ENCODE assay signal across 24 mouse cellular contexts in the genomic region with DNA sequence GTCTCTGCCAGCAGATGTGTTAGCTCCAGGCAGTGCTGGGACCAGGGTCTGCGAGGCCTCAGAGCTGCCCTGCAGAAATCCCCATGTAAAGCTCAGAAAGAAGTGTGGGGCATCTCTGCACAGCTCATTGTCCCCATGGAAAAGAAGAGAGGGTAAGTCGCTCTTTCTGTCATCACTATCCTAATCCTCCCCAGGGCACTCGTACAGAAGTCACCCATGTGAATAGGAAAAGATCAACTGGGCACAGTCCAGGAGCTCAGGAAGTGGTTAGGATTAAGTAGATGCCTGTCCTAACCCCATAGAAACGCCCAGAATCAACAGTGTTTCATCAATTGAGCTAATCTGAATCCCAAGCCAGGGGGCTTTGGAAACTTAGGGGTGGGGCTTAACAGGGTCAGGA.
A peak's percentile ranks its signal among the peaks of the same experiment; 100 is the strongest.
DNase-seq lines count a peak whose midpoint lies in the region; ATAC-seq lines count a peak whose summit lies in the region.
"Had no signal": no experiment of that assay in that cellular context is flagged by ENCODE, and none has a peak within 500 bp of the region (broad histone marks: within the 10 kb centered on the region; RNA-seq: fewer than 3 reads in every experiment).

No protein-coding gene starts in this region.

- H3K4me2 ChIP-seq in hindbrain, embryonic 13.5 days: no peak overlapping the region
- 0 out of 2 replicates have a peak overlapping the region, but pooled peaks have one; percentile 18 for H3K4me2 ChIP-seq in neural tube, embryonic 12.5 days (replicated peaks)
- no peak overlapping the region for H3K4me2 ChIP-seq in neural tube, embryonic 15.5 days
- H3K4me2 ChIP-seq: hindbrain, embryonic 14.5 days; limb, embryonic 15.5 days; lung, embryonic 14.5 days; stomach, embryonic 15.5 days had no signal

- H3K27ac ChIP-seq in hindbrain, embryonic 10.5 days: peak overlapping the region; percentile 70
- H3K27ac ChIP-seq in hindbrain, embryonic 13.5 days: no peak overlapping the region
- no peak overlapping the region for H3K27ac ChIP-seq in neural tube, embryonic 12.5 days
- no peak overlapping the region for H3K27ac ChIP-seq in neural tube, embryonic 15.5 days (replicated peaks)
- H3K27ac ChIP-seq: hindbrain, embryonic 14.5 days; layer of hippocampus, adult 2 months; limb, embryonic 15.5 days; liver, embryonic 14.5 days; stomach, embryonic 15.5 days had no signal

- H3K9me3 ChIP-seq in hindbrain, embryonic 10.5 days: no peaks in the 10 kb centered on the region
- no peaks in the 10 kb centered on the region for H3K9me3 ChIP-seq in hindbrain, embryonic 13.5 days
- no peaks in the 10 kb centered on the region for H3K9me3 ChIP-seq in neural tube, embryonic 12.5 days
- no peaks in the 10 kb centered on the region for H3K9me3 ChIP-seq in neural tube, embryonic 15.5 days (replicated peaks)
- H3K9me3 ChIP-seq: limb, embryonic 15.5 days; megakaryocyte, embryonic 14.5 days; stomach, embryonic 15.5 days had no signal

- no peaks in the 10 kb centered on the region for H3K36me3 ChIP-seq in hindbrain, embryonic 10.5 days
- H3K36me3 ChIP-seq in hindbrain, embryonic 13.5 days: no peaks in the 10 kb centered on the region
- no peaks in the 10 kb centered on the region for H3K36me3 ChIP-seq in neural tube, embryonic 12.5 days
- no peaks in the 10 kb centered on the region for H3K36me3 ChIP-seq in neural tube, embryonic 15.5 days
- H3K36me3 ChIP-seq: limb, embryonic 15.5 days; stomach, embryonic 15.5 days had no signal

- H3K9ac ChIP-seq in hindbrain, embryonic 13.5 days: no peak overlapping the region
- H3K9ac ChIP-seq in neural tube, embryonic 12.5 days: no peak overlapping the region
- no peak overlapping the region for H3K9ac ChIP-seq in neural tube, embryonic 15.5 days (replicated peaks)
- H3K9ac ChIP-seq: hindbrain, embryonic 14.5 days; limb, embryonic 15.5 days; liver, embryonic 14.5 days; lung, embryonic 14.5 days; stomach, embryonic 15.5 days had no signal

- ATAC-seq in hindbrain, embryonic 13.5 days (ENCODE audit: low FRiP score): no peak
- no peak for ATAC-seq in neural tube, embryonic 12.5 days (ENCODE audit: low FRiP score, low read depth)
- no peak for ATAC-seq in neural tube, embryonic 15.5 days (ENCODE audit: low FRiP score)
- ATAC-seq in monocyte, adult 5-6 weeks (replicated peaks; ENCODE audit: insufficient number of reproducible peaks, low FRiP score, low TSS enrichment, poor library complexity, severe bottlenecking): no peak
- ATAC-seq: inflammation-experienced regulatory T-cells, adult 6 months had no signal

- DNase-seq in embryo, embryonic 10.5 days (ENCODE audit: low spot score): peak; percentile 31
- no peak for DNase-seq in embryo, embryonic 9.5 days (ENCODE audit: extremely low spot score)
- DNase-seq in hindbrain, embryonic 10.5 days (ENCODE audit: low spot score): no peak
- DNase-seq: adrenal gland, postnatal 14 days; cerebellum, adult 2 months; cerebellum, postnatal 25 days; embryo, embryonic 11 days; heart, postnatal 14 days; kidney, adult 8-10 months; kidney, postnatal 25 days; lung, embryonic 14.5 days; retina, postnatal 1 day; thymus, postnatal 25 days had no signal

- WGBS in hindbrain, embryonic 10.5 days: 13% methylated on average over 4 of the region's 4 CpGs
- WGBS in hindbrain, embryonic 13.5 days: 22% methylated on average over 4 of the region's 4 CpGs
- 23% methylated on average over 4 of the region's 4 CpGs for WGBS in neural tube, embryonic 12.5 days
- 26% methylated on average over 4 of the region's 4 CpGs for WGBS in neural tube, embryonic 15.5 days

- H3K27me3 ChIP-seq in hindbrain, embryonic 10.5 days (ENCODE audit: insufficient read depth, poor library complexity, severe bottlenecking): peaks cover 33% of the 10 kb centered on the region
- H3K27me3 ChIP-seq in hindbrain, embryonic 13.5 days: peaks cover 11% of the 10 kb centered on the region
- H3K27me3 ChIP-seq in neural tube, embryonic 12.5 days (replicated peaks): no peaks in the 10 kb centered on the region
- 0 out of 2 replicates have a peak, but pooled peaks cover 4% of the 10 kb centered on the region for H3K27me3 ChIP-seq in neural tube, embryonic 15.5 days (replicated peaks)
- H3K27me3 ChIP-seq: limb, embryonic 15.5 days; stomach, embryonic 15.5 days had no signal

- H3K4me3 ChIP-seq in hindbrain, embryonic 10.5 days: no peak overlapping the region
- H3K4me3 ChIP-seq in hindbrain, embryonic 13.5 days: no peak overlapping the region
- no peak overlapping the region for H3K4me3 ChIP-seq in neural tube, embryonic 12.5 days
- H3K4me3 ChIP-seq in neural tube, embryonic 15.5 days (replicated peaks): no peak overlapping the region
- H3K4me3 ChIP-seq: layer of hippocampus, adult 2 months; limb, embryonic 15.5 days; megakaryocyte, embryonic 14.5 days; stomach, embryonic 15.5 days had no signal

- peaks cover 88% of the 10 kb centered on the region for H3K4me1 ChIP-seq in hindbrain, embryonic 10.5 days (replicated peaks)
- peaks cover 75% of the 10 kb centered on the region for H3K4me1 ChIP-seq in hindbrain, embryonic 13.5 days (replicated peaks)
- peaks cover 56% of the 10 kb centered on the region for H3K4me1 ChIP-seq in neural tube, embryonic 12.5 days
- H3K4me1 ChIP-seq in neural tube, embryonic 15.5 days: peaks cover 56% of the 10 kb centered on the region
- H3K4me1 ChIP-seq: megakaryocyte, embryonic 14.5 days had no signal
